Mouse (Mus musculus): ENCODE data around the gene Rem2. TPM values are rescaled to one million over a fixed set of nuclear protein-coding genes. Genes with fewer than 3 reads are reported as not detected.

Gene Rem2
- polyA plus RNA-seq, 1 experiment from 2014 or later, result 3.8 TPM

- H3K27ac ChIP-seq, result peak overlapping the region; percentile 82
- peak overlapping the region; percentile 62 for H3K4me3 ChIP-seq
- peaks cover 20% of the 10 kb centered on the region for H3K4me1 ChIP-seq
- WGBS, result under 1% methylated on average over 18 of the region's 18 CpGs
- no peaks in the 10 kb centered on the region for H3K27me3 ChIP-seq (ENCODE audit: insufficient read depth, poor library complexity, severe bottlenecking)
- no peaks in the 10 kb centered on the region for H3K36me3 ChIP-seq
- H3K9me3 ChIP-seq, result no peaks in the 10 kb centered on the region
- DNase-seq (ENCODE audit: low spot score), result no peak
These were observed 51.5 kb downstream of the Rem2 start for GRCm38 (mm10) chr14:54527227-54528006.

DNA sequence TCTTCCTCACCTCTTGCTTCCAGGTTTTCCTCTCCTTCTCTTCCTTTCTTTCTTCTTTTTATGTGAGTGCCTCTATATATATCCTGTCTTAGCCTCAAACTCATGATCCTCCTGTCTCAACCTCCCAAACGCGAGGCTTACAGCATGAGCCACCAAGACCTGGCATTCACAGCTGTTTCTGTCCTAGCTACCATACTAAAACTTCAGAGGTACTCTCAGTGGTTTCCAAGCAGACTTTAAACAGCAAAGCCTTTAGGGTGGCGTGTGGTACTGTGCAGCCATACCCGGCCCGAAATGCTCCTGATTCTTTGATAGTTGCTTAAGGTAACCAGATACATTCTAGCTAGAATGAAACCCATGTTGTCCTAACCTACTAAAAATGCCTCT is 52.1 kb downstream of the Rem2 start:
- Histone ChIP-seq H3K36me3 (no peaks in the 10 kb centered on the region), H3K4me1 (peaks cover 20% of the 10 kb centered on the region), H3K4me3 (peak overlapping the region; percentile 62), H3K27me3 (ENCODE audit: insufficient read depth, poor library complexity, severe bottlenecking) (no peaks in the 10 kb centered on the region), H3K9me3 (no peaks in the 10 kb centered on the region), H3K27ac (peak overlapping the region; percentile 82; the same call in 1 of the 2 replicates)
- 21% methylated on average over 5 of the region's 5 CpGs for WGBS
- DNase-seq (ENCODE audit: low spot score), result no peak

- H3K27ac ChIP-seq, result peak overlapping the region; percentile 47; the same call in 1 of the 2 replicates
- H3K27me3 ChIP-seq (ENCODE audit: insufficient read depth, poor library complexity, severe bottlenecking), result no peaks in the 10 kb centered on the region
These were observed 52.7 kb downstream of the Rem2 start for GRCm38 (mm10) chr14:54528446-54529111.

More at GRCm38 (mm10) chr14:54528446-54529111, 52.7 kb downstream of the Rem2 start:
- H3K9me3 ChIP-seq, result no peaks in the 10 kb centered on the region
- 11% methylated on average over 17 of the region's 17 CpGs for WGBS
- DNase-seq (ENCODE audit: low spot score), result peak; percentile 89
- H3K4me1 ChIP-seq, result peaks cover 20% of the 10 kb centered on the region
- 0 out of 2 replicates have a peak overlapping the region, but pooled peaks have one; percentile 13 for H3K4me3 ChIP-seq
- H3K36me3 ChIP-seq, result no peaks in the 10 kb centered on the region

Other genes starting within 250 kb of the Rem2 start
- 298 and 356 TPM in 2 replicates for gene Dad1, start 222.0 kb upstream of the Rem2 start, polyA plus RNA-seq (2016; fragmentation: Nextera tagmentation; extraction: Ambion mirVana)
- 66.0 and 89.0 TPM in 2 replicates for gene Abhd4, start 221.9 kb upstream of the Rem2 start, polyA plus RNA-seq (2016; fragmentation: Nextera tagmentation; extraction: Ambion mirVana)
- 0.08 TPM in 1 of 2 replicates, not detected in the other for gene Olfr49, start 191.2 kb upstream of the Rem2 start, polyA plus RNA-seq (2016; fragmentation: Nextera tagmentation; extraction: Ambion mirVana)
- gene Oxa1l, start 115.3 kb upstream of the Rem2 start, polyA plus RNA-seq (2016; fragmentation: Nextera tagmentation; extraction: Ambion mirVana), result 52.1 and 62.5 TPM in 2 replicates
- 6.2 and 8.4 TPM in 2 replicates for gene Slc7a7, start 58.3 kb upstream of the Rem2 start, polyA plus RNA-seq (2016; fragmentation: Nextera tagmentation; extraction: Ambion mirVana)
- 222 and 228 TPM in 2 replicates for gene Mrpl52, start 49.2 kb upstream of the Rem2 start, polyA plus RNA-seq (2016; fragmentation: Nextera tagmentation; extraction: Ambion mirVana)
- gene Mmp14, start 44.5 kb upstream of the Rem2 start, polyA plus RNA-seq (2016; fragmentation: Nextera tagmentation; extraction: Ambion mirVana), result 80.3 and 108 TPM in 2 replicates
- gene Lrp10, start 12.0 kb upstream of the Rem2 start, polyA plus RNA-seq (2016; fragmentation: Nextera tagmentation; extraction: Ambion mirVana), result 44.8 and 51.0 TPM in 2 replicates
- gene Prmt5, start 41.4 kb downstream of the Rem2 start, polyA plus RNA-seq (2016; fragmentation: Nextera tagmentation; extraction: Ambion mirVana), result 86.2 and 103 TPM in 2 replicates
- gene Haus4, start 78.5 kb downstream of the Rem2 start, polyA plus RNA-seq (2016; fragmentation: Nextera tagmentation; extraction: Ambion mirVana), result 50.2 and 52.9 TPM in 2 replicates
- 43.0 and 62.5 TPM in 2 replicates for gene Ajuba, start 101.5 kb downstream of the Rem2 start, polyA plus RNA-seq (2016; fragmentation: Nextera tagmentation; extraction: Ambion mirVana)
- 7.7 and 8.3 TPM in 2 replicates for gene 4931414P19Rik, start 129.9 kb downstream of the Rem2 start, polyA plus RNA-seq (2016; fragmentation: Nextera tagmentation; extraction: Ambion mirVana)
- 392 and 455 TPM in 2 replicates for gene Psmb5, start 141.9 kb downstream of the Rem2 start, polyA plus RNA-seq (2016; fragmentation: Nextera tagmentation; extraction: Ambion mirVana)
- not detected in 2 replicates for gene Psmb11, start 145.3 kb downstream of the Rem2 start, polyA plus RNA-seq (2016; fragmentation: Nextera tagmentation; extraction: Ambion mirVana)
- gene Gm17606, start 164.9 kb downstream of the Rem2 start, polyA plus RNA-seq (2016; fragmentation: Nextera tagmentation; extraction: Ambion mirVana), result not detected in 2 replicates
- gene Cdh24, start 165.3 kb downstream of the Rem2 start, polyA plus RNA-seq (2016; fragmentation: Nextera tagmentation; extraction: Ambion mirVana), result 2.5 and 4.4 TPM in 2 replicates
- 64.6 and 79.7 TPM in 2 replicates for gene 1700123O20Rik, start 210.1 kb downstream of the Rem2 start, polyA plus RNA-seq (2016; fragmentation: Nextera tagmentation; extraction: Ambion mirVana)
- 80.3 and 110 TPM in 2 replicates for gene Acin1, start 210.8 kb downstream of the Rem2 start, polyA plus RNA-seq (2016; fragmentation: Nextera tagmentation; extraction: Ambion mirVana)
- gene Gm29776, start 222.7 kb downstream of the Rem2 start, polyA plus RNA-seq (2016; fragmentation: Nextera tagmentation; extraction: Ambion mirVana), result 0.10 and 0.38 TPM in 2 replicates
- not detected in 2 replicates for gene Cebpe, start 236.1 kb downstream of the Rem2 start, polyA plus RNA-seq (2016; fragmentation: Nextera tagmentation; extraction: Ambion mirVana)